Mouse (Mus musculus): ENCODE measurements around the gene Gm17402. TPM values are rescaled to one million over a fixed set of nuclear protein-coding genes. Genes with fewer than 3 reads are reported as not detected.

The Gm17402 gene
- total RNA-seq, 2 experiments from 2014 or later: not detected

Other genes starting within 250 kb of the Gm17402 start
- gene Mlf1, start 1.1 kb downstream of the Gm17402 start, total RNA-seq (2021): 100 to 1,000 TPM; 145 to 270 TPM
- 100 to 1,000 TPM; 105 to 108 TPM for gene Gfm1, start 54.9 kb upstream of the Gm17402 start, total RNA-seq (2021)
- gene Lxn, start 88.8 kb upstream of the Gm17402 start, total RNA-seq (2021): 1 to 10 TPM in 1 of 2 experiments, under 1 TPM in 1; 0.84 to 1.4 TPM
- under 1 TPM; 0.50 to 0.57 TPM for gene Rarres1, start 140.4 kb upstream of the Gm17402 start, total RNA-seq (2021)
- 10 to 100 TPM; 23.7 to 24.7 TPM for gene Mfsd1, start 207.6 kb upstream of the Gm17402 start, total RNA-seq (2021)

Measured in gastrocnemius, adult 18-20 months (tissue).